Mouse (Mus musculus) embryonic facial prominence, embryonic 12.5 days (tissue): Measurements from ENCODE around the gene Dctn3. TPM values are rescaled to one million over a fixed set of nuclear protein-coding genes. Genes with fewer than 3 reads are reported as not detected.
A peak's percentile ranks its signal among the peaks of the same experiment; 100 is the strongest.

Experiments used
- ATAC-seq: fragments of 200-750 bp; cut with Nextera tagmentation; 2 replicates; pipeline ENCODE4 v1.8.0; 2017; ENCODE audit not compliant: insufficient number of reproducible peaks, insufficient read depth, low FRiP score, low TSS enrichment
- H3K27ac ChIP-seq: fragments of 300-500 bp; sonication (generic); 2 replicates; pipeline ENCODE4 v1.5.1; 2016; ENCODE audit warnings: mild to moderate bottlenecking
- H3K27me3 ChIP-seq: fragments of 300-500 bp; sonication (generic); 2 replicates; pipeline ENCODE4 v1.6.1; 2016; ENCODE audit warnings: mild to moderate bottlenecking, moderate library complexity
- H3K36me3 ChIP-seq: fragments of 300-500 bp; sonication (generic); 2 replicates; pipeline ENCODE4 v1.6.1; 2016; ENCODE audit warnings: mild to moderate bottlenecking
- H3K4me1 ChIP-seq: fragments of 300-500 bp; sonication (generic); 2 replicates; pipeline ENCODE4 v1.6.1; 2016
- H3K4me2 ChIP-seq: fragments of 300-500 bp; sonication (generic); replicated peaks from 2 replicates; pipeline ENCODE4 v1.6.1; 2016; ENCODE audit warnings: mild to moderate bottlenecking, moderate library complexity
- H3K4me3 ChIP-seq: fragments of 300-500 bp; sonication (generic); 2 replicates; pipeline ENCODE4 v1.5.1; 2016; ENCODE audit warnings: mild to moderate bottlenecking
- H3K9ac ChIP-seq: fragments of 300-500 bp; sonication (generic); 2 replicates; pipeline ENCODE4 v1.6.1; 2016; ENCODE audit warnings: mild to moderate bottlenecking, moderate library complexity
- H3K9me3 ChIP-seq: fragments of 300-500 bp; sonication (generic); 2 replicates; pipeline ENCODE4 v1.6.1; 2016; ENCODE audit warnings: mild to moderate bottlenecking, moderate library complexity
- WGBS: fragments of 180-500 bp; shearing (Covaris S2); methylation state at CpG from one replicate; pipeline ENCODE4 v1.1.7; 2016; 5-methylcytosine and 5-hydroxymethylcytosine counted together
- polyA plus RNA-seq: library from polyadenylated mRNA; unstranded; fragments of >200 nt; fragmentation: Nextera tagmentation; extraction: Ambion mirVana; gene quantifications from 2 replicates; pipeline ENCODE4 v1.2.1, GENCODE M21; 2016

Dctn3 gene
- polyA plus RNA-seq, 1 experiment from 2014 or later, result 117 TPM

- Histone ChIP-seq H3K27ac (no peak overlapping the region), H3K4me2 (no peak overlapping the region), H3K9me3 (no peaks in the 10 kb centered on the region), H3K9ac (no peak overlapping the region), H3K4me1 (peaks cover 31% of the 10 kb centered on the region), H3K36me3 (peaks cover 8% of the 10 kb centered on the region; the same call in 1 of the 2 replicates), H3K4me3 (no peak overlapping the region), H3K27me3 (no peaks in the 10 kb centered on the region)
- 93% methylated on average over 13 of the region's 13 CpGs for WGBS
- ATAC-seq, result no peak
These were observed 34.4 kb upstream of the Dctn3 start for GRCm38 (mm10) chr4:41757321-41757720.

DNA sequence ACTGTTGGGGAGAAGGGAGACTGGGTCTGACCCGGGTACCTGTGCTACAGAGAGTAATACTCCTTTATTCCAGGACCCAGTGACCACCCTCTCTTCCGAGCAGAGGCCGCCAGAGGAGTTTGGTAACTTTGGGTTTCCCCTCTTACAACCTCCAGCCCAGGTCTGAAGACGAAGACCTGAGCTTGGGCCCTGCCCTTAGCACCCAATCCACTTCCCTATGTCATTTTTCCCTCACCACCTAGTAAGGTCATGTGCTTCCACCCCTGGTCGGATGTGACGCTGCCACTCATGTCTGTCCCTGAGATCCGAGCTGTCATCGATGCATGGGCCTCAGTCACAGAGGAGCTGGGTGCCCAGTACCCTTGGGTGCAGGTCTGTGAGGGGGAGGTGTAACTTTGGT is 33.5 kb upstream of the Dctn3 start:
- peak overlapping the region; percentile 24 for H3K9ac ChIP-seq
- no peak for ATAC-seq
- H3K9me3 ChIP-seq, result no peaks in the 10 kb centered on the region
- no peaks in the 10 kb centered on the region for H3K27me3 ChIP-seq
- H3K27ac ChIP-seq, result no peak overlapping the region
- H3K4me1 ChIP-seq, result peaks cover 23% of the 10 kb centered on the region
- H3K4me3 ChIP-seq, result peak overlapping the region; percentile 63
- 74% methylated on average over 8 of the region's 8 CpGs for WGBS
- H3K4me2 ChIP-seq, result peak overlapping the region; percentile 78
- peaks cover 8% of the 10 kb centered on the region; the same call in 1 of the 2 replicates for H3K36me3 ChIP-seq

DNA sequence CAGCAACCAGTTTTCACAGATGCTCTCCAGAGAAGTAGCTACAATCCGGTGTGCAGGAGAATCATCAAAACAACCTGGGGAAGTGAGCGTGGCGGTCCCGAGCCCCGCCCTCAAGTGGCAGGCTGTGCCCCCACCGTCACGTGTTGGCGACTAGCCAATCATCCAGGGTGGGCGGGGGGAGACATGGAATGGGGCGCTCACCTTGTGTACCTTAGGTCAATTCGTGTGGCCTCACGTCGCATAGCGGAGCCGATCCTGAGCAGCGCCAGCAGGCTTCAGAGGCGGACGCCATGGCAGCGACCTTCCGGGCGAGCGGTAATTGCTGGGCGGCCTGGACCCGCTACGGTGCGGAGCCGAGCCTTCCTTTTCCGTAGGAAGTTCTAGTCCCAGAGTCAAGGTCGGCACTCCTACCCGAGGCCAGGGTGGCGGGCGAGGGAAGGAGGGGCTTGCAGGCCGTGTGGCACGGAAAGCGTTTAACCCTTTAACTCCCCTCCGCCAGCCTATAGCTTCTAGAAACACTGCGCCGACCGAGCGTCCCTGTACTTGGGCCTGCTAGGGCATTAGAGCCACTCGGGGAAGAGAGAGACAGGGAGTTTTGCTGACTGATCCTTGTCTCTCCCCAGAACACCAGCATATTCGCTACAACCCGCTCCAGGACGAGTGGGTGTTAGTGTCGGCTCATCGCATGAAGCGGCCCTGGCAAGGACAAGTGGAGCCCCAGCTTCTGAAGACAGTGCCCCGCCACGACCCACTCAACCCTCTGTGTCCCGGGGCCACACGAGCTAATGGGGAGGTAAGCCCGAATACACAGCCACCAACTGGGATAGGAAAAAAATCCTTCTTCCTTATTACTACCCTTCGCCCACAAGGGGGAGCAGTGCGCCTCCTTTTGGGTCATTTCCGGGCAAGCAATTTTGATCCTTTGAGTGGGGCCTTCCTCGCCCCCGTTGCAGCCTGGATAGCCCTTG is 32.7 kb upstream of the Dctn3 start, which contains the start of gene Sigmar1:
Gene Sigmar1 (minus strand): TSS at position 820 of the 968 bp plus-strand sequence.
- peaks cover 14% of the 10 kb centered on the region for H3K4me1 ChIP-seq
- H3K36me3 ChIP-seq, result peaks cover 8% of the 10 kb centered on the region; the same call in 1 of the 2 replicates
- H3K27ac ChIP-seq, result peak within 1 kb of the TSS; percentile 81
- peak within 1 kb of the TSS; percentile 78 for H3K4me2 ChIP-seq
- H3K9me3 ChIP-seq, result no peaks in the 10 kb centered on the region
- H3K27me3 ChIP-seq, result no peaks in the 10 kb centered on the region
- ATAC-seq, result peak; percentile 37
- peak within 1 kb of the TSS; percentile 73 for H3K9ac ChIP-seq
- peak within 1 kb of the TSS; percentile 63 for H3K4me3 ChIP-seq
- 0% methylated on average over 55 of the region's 57 CpGs for WGBS

- peak; percentile 30 for ATAC-seq
- H3K27ac ChIP-seq, result peak within 1 kb of the TSS; percentile 81
- 14% methylated on average over 14 of the region's 14 CpGs for WGBS
- peak within 1 kb of the TSS; percentile 78 for H3K4me2 ChIP-seq
- H3K9ac ChIP-seq, result peak within 1 kb of the TSS; percentile 73
- peaks cover 12% of the 10 kb centered on the region for H3K4me1 ChIP-seq
- no peaks in the 10 kb centered on the region for H3K27me3 ChIP-seq
- H3K9me3 ChIP-seq, result no peaks in the 10 kb centered on the region
- peak within 1 kb of the TSS; percentile 63 for H3K4me3 ChIP-seq
- peaks cover 8% of the 10 kb centered on the region; the same call in 1 of the 2 replicates for H3K36me3 ChIP-seq
These were observed 31.9 kb upstream of the Dctn3 start, which contains the start of gene Galt for GRCm38 (mm10) chr4:41754797-41755337. TSS of gene Galt (plus strand) at chr4:41755228.

DNA sequence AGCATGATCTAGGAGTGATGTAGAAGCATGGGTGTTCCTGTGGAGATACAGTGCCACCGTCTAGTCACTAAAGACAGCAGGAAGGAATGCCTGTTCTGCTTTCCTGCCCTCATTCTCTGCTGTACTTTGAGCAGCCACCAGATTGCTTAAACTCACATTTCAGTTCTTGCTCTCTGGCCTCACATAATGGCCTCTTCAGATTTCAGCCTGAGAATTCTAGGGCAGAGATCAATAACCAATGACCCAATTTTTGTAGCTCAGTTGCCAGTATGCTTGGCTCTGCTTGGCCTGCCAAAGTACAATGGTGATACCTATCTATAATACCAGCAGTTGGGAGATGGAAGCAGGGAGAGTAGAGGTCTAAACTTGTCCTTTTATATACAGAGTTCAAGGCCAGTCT is 22.1 kb upstream of the Dctn3 start:
- no peak overlapping the region for H3K4me3 ChIP-seq
- 61% methylated on average over 1 of the region's 1 CpGs for WGBS
- ATAC-seq, result no peak
- H3K4me1 ChIP-seq, result peaks cover 5% of the 10 kb centered on the region
- no peaks in the 10 kb centered on the region for H3K27me3 ChIP-seq
- no peak overlapping the region for H3K27ac ChIP-seq
- H3K4me2 ChIP-seq, result no peak overlapping the region
- peaks cover 13% of the 10 kb centered on the region for H3K9me3 ChIP-seq
- H3K9ac ChIP-seq, result no peak overlapping the region
- H3K36me3 ChIP-seq, result no peaks in the 10 kb centered on the region

DNA sequence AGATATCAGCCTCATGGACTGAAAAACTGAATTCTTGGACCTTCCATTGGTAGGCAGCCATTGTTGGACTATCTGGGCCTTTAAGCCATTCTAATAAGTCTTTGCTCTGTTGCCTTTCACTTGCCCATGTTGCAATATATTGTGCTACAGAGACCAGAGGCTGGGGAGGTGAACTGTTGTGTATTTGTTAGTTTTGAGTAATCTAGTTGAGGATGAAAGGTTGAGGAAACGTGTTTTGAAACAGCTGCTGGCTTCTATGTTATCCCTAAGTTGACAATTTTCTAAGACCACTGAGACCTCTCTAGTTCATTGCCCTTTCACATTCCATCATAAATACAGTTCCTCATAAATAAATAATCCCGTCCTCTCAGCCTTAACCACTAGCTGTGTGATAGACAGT is 21.2 kb upstream of the Dctn3 start:
- H3K4me3 ChIP-seq, result no peak overlapping the region
- 60% methylated on average over 2 of the region's 2 CpGs for WGBS
- H3K4me1 ChIP-seq, result peaks cover 14% of the 10 kb centered on the region
- H3K36me3 ChIP-seq, result peaks cover 2% of the 10 kb centered on the region
- H3K27ac ChIP-seq, result no peak overlapping the region
- peaks cover 13% of the 10 kb centered on the region for H3K9me3 ChIP-seq
- no peaks in the 10 kb centered on the region for H3K27me3 ChIP-seq
- ATAC-seq, result no peak
- H3K9ac ChIP-seq, result no peak overlapping the region
- no peak overlapping the region for H3K4me2 ChIP-seq

GRCm38 (mm10) chr4:41741158-41741560 is 18.2 kb upstream of the Dctn3 start:
- H3K27ac ChIP-seq, result peak overlapping the region; percentile 78
- H3K36me3 ChIP-seq, result peaks cover 14% of the 10 kb centered on the region
- H3K4me1 ChIP-seq, result peaks cover 14% of the 10 kb centered on the region
- peak overlapping the region; percentile 93 for H3K4me2 ChIP-seq
- peak; percentile 95 for ATAC-seq
- peak overlapping the region; percentile 72 for H3K4me3 ChIP-seq
- under 1% methylated on average over 27 of the region's 27 CpGs for WGBS
- H3K9me3 ChIP-seq, result peaks cover 5% of the 10 kb centered on the region
- peak overlapping the region; percentile 73 for H3K9ac ChIP-seq
- no peaks in the 10 kb centered on the region for H3K27me3 ChIP-seq

- Histone ChIP-seq H3K4me3 (peak overlapping the region; percentile 72), H3K27ac (peak overlapping the region; percentile 78), H3K4me2 (peak overlapping the region; percentile 93), H3K4me1 (peaks cover 14% of the 10 kb centered on the region), H3K9ac (peak overlapping the region; percentile 73), H3K36me3 (peaks cover 14% of the 10 kb centered on the region), H3K27me3 (no peaks in the 10 kb centered on the region), H3K9me3 (no peaks in the 10 kb centered on the region)
- ATAC-seq, result peak; percentile 76
- 1% methylated on average over 48 of the region's 48 CpGs for WGBS
These were observed 17.6 kb upstream of the Dctn3 start for GRCm38 (mm10) chr4:41740380-41741157.

- H3K27ac ChIP-seq, result no peak overlapping the region
- no peaks in the 10 kb centered on the region for H3K9me3 ChIP-seq
- ATAC-seq, result no peak
- no peaks in the 10 kb centered on the region for H3K27me3 ChIP-seq
- WGBS, result 94% methylated on average over 13 of the region's 13 CpGs
- H3K4me1 ChIP-seq, result peaks cover 14% of the 10 kb centered on the region
- H3K4me2 ChIP-seq, result no peak overlapping the region
- no peak overlapping the region for H3K9ac ChIP-seq
- peaks cover 14% of the 10 kb centered on the region for H3K36me3 ChIP-seq
- H3K4me3 ChIP-seq, result no peak overlapping the region
These were observed 16.3 kb upstream of the Dctn3 start for GRCm38 (mm10) chr4:41739260-41739659.

DNA sequence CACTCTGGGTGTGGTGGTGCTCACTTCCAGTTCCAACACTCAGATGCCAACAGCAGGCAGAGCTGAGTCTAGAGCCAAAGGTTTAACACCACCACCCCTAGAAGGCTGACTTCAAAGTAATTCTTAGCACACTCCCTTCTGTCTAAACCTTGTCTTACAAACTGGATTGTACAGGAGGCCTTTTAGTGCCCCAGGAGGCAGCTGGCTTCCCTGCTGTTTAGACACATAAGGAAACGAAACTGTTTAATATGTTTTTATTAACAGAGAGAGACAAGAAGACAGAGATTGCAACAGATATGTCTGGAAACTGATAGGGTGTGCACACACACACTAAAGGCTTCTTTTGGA is 15.3 kb upstream of the Dctn3 start:
- no peak overlapping the region for H3K4me2 ChIP-seq
- no peak for ATAC-seq
- H3K9me3 ChIP-seq, result no peaks in the 10 kb centered on the region
- WGBS, result 71% methylated on average over 1 of the region's 1 CpGs
- no peak overlapping the region for H3K9ac ChIP-seq
- 0 out of 2 replicates have a peak, but pooled peaks cover 4% of the 10 kb centered on the region for H3K27me3 ChIP-seq
- no peak overlapping the region for H3K27ac ChIP-seq
- peaks cover 14% of the 10 kb centered on the region for H3K36me3 ChIP-seq
- no peak overlapping the region for H3K4me3 ChIP-seq
- H3K4me1 ChIP-seq, result peaks cover 14% of the 10 kb centered on the region

DNA sequence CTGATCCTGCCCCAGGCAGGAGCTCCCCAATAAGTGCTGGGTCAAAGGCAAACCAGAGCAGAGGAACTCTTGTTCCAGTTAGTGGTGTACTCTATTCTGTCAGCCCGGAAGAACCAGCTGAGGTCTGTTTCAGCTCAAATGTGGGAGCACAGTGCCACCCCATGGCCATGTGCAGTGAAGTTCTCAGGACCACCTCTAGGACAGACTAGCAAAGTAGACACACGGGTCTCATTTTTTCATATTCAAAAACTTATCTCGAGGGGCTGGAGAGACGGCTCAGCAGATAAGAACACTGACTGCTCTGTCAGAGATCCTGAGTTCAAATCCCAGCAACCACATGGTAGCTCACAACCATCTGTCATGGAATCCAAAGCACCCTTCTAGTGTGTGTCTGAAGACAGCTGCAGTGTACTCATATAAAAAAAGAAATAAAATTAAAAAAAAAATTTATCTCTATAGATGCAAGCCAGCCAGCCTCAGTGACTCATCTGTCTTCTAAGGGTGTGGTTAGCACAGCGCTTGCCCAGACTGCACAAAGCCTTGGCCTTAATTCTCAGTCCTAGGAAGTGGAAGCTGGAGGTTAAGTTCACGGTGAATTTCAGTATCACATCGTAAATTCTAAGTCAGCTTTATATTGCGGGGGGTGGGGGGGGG is 14.8 kb upstream of the Dctn3 start:
- Histone ChIP-seq H3K27ac (no peak overlapping the region), H3K4me2 (no peak overlapping the region), H3K36me3 (peaks cover 14% of the 10 kb centered on the region), H3K9me3 (no peaks in the 10 kb centered on the region), H3K4me1 (peaks cover 14% of the 10 kb centered on the region), H3K27me3 (peaks cover 9% of the 10 kb centered on the region), H3K9ac (no peak overlapping the region), H3K4me3 (no peak overlapping the region)
- no peak for ATAC-seq
- WGBS, result 47% methylated on average over 8 of the region's 8 CpGs
